Mouse (Mus musculus) heart, embryonic 10.5 days (tissue): ENCODE measurements around the gene 1700003F12Rik. TPM values are rescaled to one million over a fixed set of nuclear protein-coding genes. Genes with fewer than 3 reads are reported as not detected.

Experiments used
- DNase-seq: peaks from one replicate; pipeline ENCODE4 v3.0.0-alpha.2; 2017; ENCODE audit warnings: low spot score
- H3K27ac ChIP-seq: fragments of 300-500 bp; sonication (generic); 2 replicates; pipeline ENCODE4 v1.5.1; 2016; ENCODE audit warnings: mild to moderate bottlenecking
- H3K27me3 ChIP-seq: fragments of 300-500 bp; sonication (generic); 2 replicates; pipeline ENCODE4 v1.6.1; 2016; ENCODE audit warnings: mild to moderate bottlenecking; ENCODE audit not compliant: poor library complexity, insufficient read depth, severe bottlenecking
- H3K36me3 ChIP-seq: fragments of 300-500 bp; sonication (generic); 2 replicates; pipeline ENCODE4 v1.6.1; 2016; ENCODE audit warnings: mild to moderate bottlenecking, moderate library complexity
- H3K4me1 ChIP-seq: fragments of 300-500 bp; sonication (generic); 2 replicates; pipeline ENCODE4 v1.6.1; 2016; ENCODE audit warnings: mild to moderate bottlenecking
- H3K4me3 ChIP-seq: fragments of 300-500 bp; sonication (generic); 2 replicates; pipeline ENCODE4 v1.5.1; 2016; ENCODE audit warnings: mild to moderate bottlenecking, moderate library complexity
- H3K9me3 ChIP-seq: fragments of 300-500 bp; sonication (generic); 2 replicates; pipeline ENCODE4 v1.6.1; 2016; ENCODE audit warnings: mild to moderate bottlenecking, moderate library complexity
- WGBS: fragments of 180-500 bp; shearing (Covaris S2); methylation state at CpG from one replicate; pipeline ENCODE4 v1.1.7; 2016; 5-methylcytosine and 5-hydroxymethylcytosine counted together
- polyA plus RNA-seq: library from polyadenylated mRNA; unstranded; fragments of >200 nt; fragmentation: Nextera tagmentation; extraction: Ambion mirVana; gene quantifications from 2 replicates; pipeline ENCODE4 v1.2.1, GENCODE M21; 2016

The 1700003F12Rik gene
- polyA plus RNA-seq, 1 experiment from 2014 or later: 1.2 TPM

DNA sequence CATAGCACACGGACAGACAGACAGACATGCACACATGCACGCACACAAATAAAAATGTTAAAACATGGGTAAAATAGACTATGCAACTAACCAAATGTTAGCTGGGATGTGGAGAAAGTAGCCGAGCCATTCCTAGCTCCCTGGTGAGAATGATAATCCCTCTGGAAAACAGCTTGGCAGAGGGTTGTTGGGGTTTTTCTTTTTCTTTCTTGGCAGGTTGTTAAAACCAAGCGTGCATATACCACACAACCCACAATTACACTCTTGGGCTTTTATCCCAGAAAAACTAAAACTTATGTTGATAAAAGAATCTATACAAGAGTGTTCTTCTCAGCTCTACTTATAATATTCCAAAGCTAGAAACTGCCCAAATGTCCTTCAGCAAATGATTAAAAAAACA, 42.2 kb downstream of the 1700003F12Rik start:
- Histone ChIP-seq H3K4me3 (no peak overlapping the region), H3K9me3 (no peaks in the 10 kb centered on the region), H3K36me3 (peaks cover 8% of the 10 kb centered on the region; the same call in 1 of the 2 replicates), H3K4me1 (peaks cover 10% of the 10 kb centered on the region), H3K27ac (no peak overlapping the region), H3K27me3 (no peaks in the 10 kb centered on the region)
- no peak for DNase-seq
- WGBS: 80% methylated on average over 4 of the region's 4 CpGs

DNA sequence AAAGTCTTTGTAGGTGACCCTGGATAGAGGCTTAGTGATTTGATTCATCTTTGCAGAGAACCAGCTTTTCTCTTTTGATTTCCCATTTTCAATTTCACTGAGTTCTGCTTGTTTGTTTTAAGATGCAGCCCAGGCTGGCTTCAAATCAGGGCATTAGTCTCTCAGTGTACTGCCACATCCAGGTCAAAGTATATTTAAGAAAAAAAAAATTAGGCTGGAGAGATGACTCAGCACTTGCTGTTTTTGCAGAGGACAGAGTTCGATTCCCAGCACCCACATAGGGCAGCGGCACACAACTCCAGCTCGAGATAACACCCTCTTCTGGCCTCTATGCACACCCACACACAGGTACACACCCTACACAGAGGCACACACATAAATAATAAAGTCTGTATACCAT, 44.4 kb downstream of the 1700003F12Rik start:
- no peak overlapping the region for H3K27ac ChIP-seq
- H3K9me3 ChIP-seq: no peaks in the 10 kb centered on the region
- 82% methylated on average over 3 of the region's 3 CpGs for WGBS

DNA sequence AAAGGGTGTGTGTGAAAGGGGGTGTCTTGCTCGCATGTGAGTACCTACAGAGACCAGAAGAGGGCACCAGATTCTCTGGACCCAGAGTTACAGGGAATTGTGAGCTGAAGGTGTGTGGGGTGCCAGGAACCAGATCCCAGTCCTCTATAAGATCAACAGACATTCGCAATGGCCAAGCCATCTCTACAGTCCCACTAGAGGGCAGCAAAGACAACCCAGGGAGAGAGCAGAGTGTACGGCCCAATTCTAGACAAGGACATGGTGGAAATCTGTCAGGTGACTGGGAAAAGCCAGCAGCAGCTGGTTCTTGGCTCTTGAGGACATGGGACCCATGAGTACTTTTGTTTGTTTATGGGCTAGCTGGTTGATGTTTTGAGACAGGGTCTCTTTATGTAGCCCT, 46.1 kb downstream of the 1700003F12Rik start:
- no peaks in the 10 kb centered on the region for H3K27me3 ChIP-seq
- no peak for DNase-seq
- H3K36me3 ChIP-seq: peaks cover 8% of the 10 kb centered on the region; the same call in 1 of the 2 replicates
- no peak overlapping the region for H3K27ac ChIP-seq
- 60% methylated on average over 3 of the region's 3 CpGs for WGBS
- H3K4me1 ChIP-seq: no peaks in the 10 kb centered on the region
- H3K9me3 ChIP-seq: no peaks in the 10 kb centered on the region
- H3K4me3 ChIP-seq: no peak overlapping the region

More for the DNA sequence above, 44.4 kb downstream of the 1700003F12Rik start:
- no peak overlapping the region for H3K4me3 ChIP-seq
- H3K36me3 ChIP-seq: peaks cover 8% of the 10 kb centered on the region; the same call in 1 of the 2 replicates
- DNase-seq: no peak
- H3K27me3 ChIP-seq: no peaks in the 10 kb centered on the region
- no peaks in the 10 kb centered on the region for H3K4me1 ChIP-seq

DNA sequence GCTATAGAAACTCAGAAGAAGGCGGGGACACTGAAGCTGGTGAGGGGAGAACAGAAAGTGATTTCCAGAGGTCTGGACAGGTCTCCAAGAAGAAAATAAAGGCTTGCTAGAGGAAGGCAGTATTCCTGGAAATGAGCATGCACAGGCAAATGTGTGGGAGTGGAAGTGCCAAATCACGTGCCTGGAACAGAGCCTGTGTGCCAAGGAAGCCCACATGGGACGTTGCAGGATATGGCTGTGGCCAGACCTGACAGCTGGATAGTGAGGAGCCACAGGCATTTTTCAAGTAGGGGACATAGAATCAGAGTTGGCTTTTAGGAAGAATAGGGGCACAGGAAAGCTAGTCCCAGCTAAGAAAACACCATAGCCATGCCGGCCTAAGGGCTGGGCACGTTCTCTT, 48.9 kb downstream of the 1700003F12Rik start:
- Histone ChIP-seq H3K9me3 (no peaks in the 10 kb centered on the region), H3K27ac (no peak overlapping the region), H3K4me3 (no peak overlapping the region), H3K27me3 (no peaks in the 10 kb centered on the region), H3K4me1 (no peaks in the 10 kb centered on the region), H3K36me3 (peaks cover 8% of the 10 kb centered on the region; the same call in 1 of the 2 replicates)
- no peak for DNase-seq
- WGBS: 73% methylated on average over 5 of the region's 5 CpGs

DNA sequence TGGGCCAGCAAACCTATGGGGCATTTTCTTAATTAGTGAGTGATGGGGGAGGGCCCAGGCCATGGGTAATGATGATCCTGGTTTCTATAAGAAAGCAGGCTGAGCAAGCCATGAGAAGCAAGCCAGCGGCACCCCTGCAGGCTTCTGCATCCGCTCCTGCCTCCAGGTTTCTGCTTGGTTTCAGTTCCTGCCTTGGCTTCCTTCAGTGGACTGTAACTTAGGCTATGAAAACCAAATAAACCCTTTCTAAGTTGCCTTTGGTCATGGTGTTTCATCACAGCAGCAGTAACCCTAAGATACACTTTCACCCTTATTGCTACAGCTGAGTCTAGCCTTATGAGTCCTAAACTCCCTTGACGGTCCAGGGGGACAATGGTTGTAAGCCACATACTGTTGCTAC, 50.5 kb downstream of the 1700003F12Rik start:
- no peak for DNase-seq
- WGBS: 83% methylated on average over 3 of the region's 3 CpGs
- Histone ChIP-seq H3K36me3 (peaks cover 8% of the 10 kb centered on the region; the same call in 1 of the 2 replicates), H3K27ac (no peak overlapping the region), H3K27me3 (no peaks in the 10 kb centered on the region), H3K4me3 (no peak overlapping the region), H3K4me1 (0 out of 2 replicates have a peak, but pooled peaks cover under 1% of the 10 kb centered on the region), H3K9me3 (no peaks in the 10 kb centered on the region)

Other genes starting within 250 kb of the 1700003F12Rik start
- not detected in 2 replicates for gene Bpifb9b, start 239.9 kb upstream of the 1700003F12Rik start, polyA plus RNA-seq
- gene Cdk5rap1, start 174.1 kb upstream of the 1700003F12Rik start, polyA plus RNA-seq: 15.7 and 18.7 TPM in 2 replicates
- gene Snta1, start 139.0 kb upstream of the 1700003F12Rik start, polyA plus RNA-seq: 28.1 and 42.0 TPM in 2 replicates
- 37.3 and 44.6 TPM in 2 replicates for gene Cbfa2t2, start 110.6 kb upstream of the 1700003F12Rik start, polyA plus RNA-seq
- gene Actl10, start 4.7 kb downstream of the 1700003F12Rik start, polyA plus RNA-seq: 0.31 and 0.43 TPM in 2 replicates
- 0.94 and 1.6 TPM in 2 replicates for gene Necab3, start 11.8 kb downstream of the 1700003F12Rik start, polyA plus RNA-seq
- 18.0 and 18.6 TPM in 2 replicates for gene E2f1, start 22.8 kb downstream of the 1700003F12Rik start, polyA plus RNA-seq
- gene Pxmp4, start 56.6 kb downstream of the 1700003F12Rik start, polyA plus RNA-seq: 19.9 and 21.5 TPM in 2 replicates
- 0.87 and 0.95 TPM in 2 replicates for gene Zfp341, start 66.2 kb downstream of the 1700003F12Rik start, polyA plus RNA-seq
- gene 4930519P11Rik, start 66.4 kb downstream of the 1700003F12Rik start, polyA plus RNA-seq: 0.32 and 0.69 TPM in 2 replicates
- gene Chmp4b, start 104.6 kb downstream of the 1700003F12Rik start, polyA plus RNA-seq: 13.5 and 17.4 TPM in 2 replicates
- gene Gm14214, start 222.9 kb downstream of the 1700003F12Rik start, polyA plus RNA-seq: not detected in 2 replicates
- 36.3 and 48.9 TPM in 2 replicates for gene Raly, start 244.0 kb downstream of the 1700003F12Rik start, polyA plus RNA-seq
- 0.78 and 2.5 TPM in 2 replicates for gene a, start 244.3 kb downstream of the 1700003F12Rik start, polyA plus RNA-seq